Mouse (Mus musculus) fibroblast of lung, adult 2 months (primary cell): ENCODE results near the gene Bhlhe41.

Experiments
- DNase-seq: peaks from one replicate; pipeline ENCODE4 v3.0.0-alpha.2; 2011; ENCODE audit warnings: low read depth

Gene Bhlhe41

DNA sequence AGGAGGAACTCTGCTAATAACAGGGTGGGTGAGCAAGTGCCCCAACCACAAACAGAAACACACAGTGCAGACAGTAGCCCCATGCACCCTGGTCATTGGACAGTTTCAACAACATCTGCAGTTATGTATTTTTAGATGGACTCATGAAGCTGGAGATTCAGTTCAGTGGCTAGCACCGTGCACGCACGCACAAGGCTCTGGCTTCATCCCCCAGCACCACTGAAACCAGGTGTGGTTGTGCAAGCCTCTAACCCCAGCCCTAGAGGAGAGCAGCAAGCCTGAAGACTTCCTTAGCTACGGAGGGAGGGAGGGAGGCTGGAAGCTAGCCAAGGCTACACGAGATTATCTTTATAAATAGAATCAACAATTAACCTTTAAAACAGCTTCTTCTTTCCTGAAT is 19.7 kb downstream of the Bhlhe41 start:
- DNase-seq = no peak

DNA sequence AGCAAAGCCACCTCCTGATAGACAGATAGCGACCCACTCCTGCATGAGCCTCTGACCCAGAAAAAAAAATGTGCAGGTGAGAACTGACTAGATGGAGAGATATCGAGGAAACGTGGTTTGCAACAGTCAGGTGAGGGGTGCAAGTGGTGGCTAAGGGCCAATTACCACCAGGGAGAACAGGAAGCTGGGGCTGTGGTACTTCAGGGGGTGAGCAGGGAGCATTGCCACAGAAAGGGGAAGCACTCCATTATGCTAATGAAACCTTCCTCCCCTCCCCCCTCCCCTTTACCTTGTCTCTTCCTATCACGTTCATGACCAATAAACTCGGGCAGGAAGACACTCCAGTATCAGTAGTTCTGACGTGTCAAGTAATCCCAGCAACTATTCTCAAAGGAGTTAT is 30.0 kb downstream of the Bhlhe41 start:
- no peak for DNase-seq

DNA sequence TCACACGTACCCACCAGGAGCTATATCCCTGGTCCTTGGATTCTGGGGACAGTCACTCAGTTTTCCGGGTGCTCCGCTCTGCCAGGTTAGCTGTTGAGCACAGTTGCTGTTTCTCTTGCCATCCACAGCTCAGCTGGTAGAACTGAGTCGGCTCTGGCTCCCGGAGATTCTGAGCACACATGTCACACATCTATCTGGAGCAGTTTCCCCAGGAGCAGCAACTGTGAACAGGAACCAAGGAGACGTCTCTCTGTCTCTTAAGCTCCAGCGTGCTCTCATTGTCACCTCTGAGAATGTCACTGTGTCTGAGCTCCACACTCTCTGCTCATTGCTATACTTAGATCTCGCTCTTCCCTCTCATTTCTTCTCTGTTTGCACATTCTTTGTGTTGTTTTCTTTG is 32.4 kb downstream of the Bhlhe41 start:
- DNase-seq = no peak

DNA sequence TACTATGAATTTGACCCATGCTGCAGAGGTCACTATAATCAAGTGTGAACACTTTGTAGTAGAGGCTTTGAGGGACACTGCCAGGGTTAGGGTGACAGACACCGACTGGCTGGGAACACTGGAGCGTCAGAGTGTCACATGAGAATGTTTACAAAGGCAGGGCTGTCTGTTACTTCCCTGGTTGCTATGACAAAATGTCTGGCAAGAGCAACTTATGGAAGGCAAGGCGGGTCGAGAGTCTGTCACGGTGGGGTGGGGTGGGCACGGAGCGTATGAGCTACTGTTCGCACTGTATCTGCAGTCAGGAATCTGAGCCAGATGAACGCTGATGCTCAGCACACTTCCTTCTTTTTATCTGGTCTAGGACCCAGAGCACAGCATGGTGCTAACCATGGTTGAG is 34.7 kb downstream of the Bhlhe41 start:
- no peak for DNase-seq

DNA sequence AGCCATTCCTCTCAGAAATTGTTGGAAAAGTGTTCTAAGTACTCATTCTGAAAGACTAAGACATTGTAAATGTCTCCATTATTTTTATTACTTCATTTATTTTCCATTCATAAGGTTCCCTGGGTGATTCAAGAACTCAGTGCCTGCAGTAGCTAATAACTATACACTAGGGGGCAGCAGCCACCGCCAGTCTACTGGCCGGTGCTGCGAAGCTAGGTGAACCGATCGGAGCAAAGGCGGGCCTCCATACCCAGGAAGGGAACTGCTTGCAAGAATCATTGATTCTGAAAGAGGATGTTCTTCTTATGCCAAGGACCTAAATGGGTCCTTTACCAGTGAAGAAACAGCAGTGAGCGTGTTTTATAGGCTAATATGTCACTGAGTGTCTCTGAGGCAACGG is 35.2 kb downstream of the Bhlhe41 start:
- peak; percentile 39 for DNase-seq

DNA sequence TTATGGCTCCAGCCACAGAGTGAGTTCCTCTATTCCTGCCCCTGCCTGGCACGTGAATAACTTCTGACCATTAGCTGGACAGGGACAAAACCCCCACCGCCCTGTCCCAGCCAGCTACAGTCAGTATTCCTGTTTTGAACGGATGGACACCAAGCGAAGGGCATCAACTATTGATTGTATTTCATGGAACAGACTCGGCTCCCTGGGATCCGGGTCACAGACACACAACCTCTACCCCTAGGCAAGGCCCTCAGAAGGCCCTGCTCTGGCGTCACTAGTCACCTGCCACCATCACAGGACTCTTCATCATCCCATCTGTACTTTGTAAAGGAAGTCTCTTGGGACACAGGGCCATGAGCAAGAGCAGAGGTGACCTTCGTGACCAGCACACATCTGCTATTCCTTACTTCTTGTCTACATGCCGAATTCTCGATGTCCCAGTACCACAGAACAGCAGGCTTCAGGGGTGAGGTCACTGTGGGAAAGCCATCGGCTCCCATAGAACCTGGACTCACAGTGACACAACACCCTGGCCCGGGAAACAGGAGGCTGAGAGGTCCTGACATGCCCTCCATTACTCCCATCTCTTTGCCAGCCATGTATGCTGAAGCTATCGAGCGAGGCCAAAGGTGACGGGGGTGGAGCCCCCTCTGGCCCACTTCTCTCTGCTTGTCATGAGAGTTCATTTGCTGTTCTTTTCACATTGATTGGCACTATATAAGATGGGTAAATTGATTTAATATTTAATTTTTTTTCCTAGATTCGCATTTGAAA is 36.1 kb downstream of the Bhlhe41 start:
- DNase-seq = no peak

DNA sequence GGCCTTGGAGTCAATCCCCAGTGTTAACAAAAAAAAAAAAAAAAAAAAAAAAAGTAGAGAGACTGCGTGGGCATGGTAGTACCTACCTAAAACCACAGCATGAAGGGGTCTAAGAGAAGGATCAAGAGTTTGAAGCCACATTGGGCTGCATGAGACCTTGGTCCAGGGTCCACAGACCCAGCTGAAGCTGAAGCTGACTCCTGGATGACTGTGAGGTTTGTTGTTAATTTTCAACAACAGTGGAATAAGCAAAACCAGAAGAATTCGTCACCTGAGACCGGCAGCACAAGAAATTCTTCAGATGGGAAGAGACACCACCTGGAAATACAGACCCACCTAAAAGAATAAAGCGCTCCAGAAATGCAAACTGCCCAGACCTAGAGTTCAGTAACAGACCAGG is 39.1 kb downstream of the Bhlhe41 start:
- no peak for DNase-seq

DNA sequence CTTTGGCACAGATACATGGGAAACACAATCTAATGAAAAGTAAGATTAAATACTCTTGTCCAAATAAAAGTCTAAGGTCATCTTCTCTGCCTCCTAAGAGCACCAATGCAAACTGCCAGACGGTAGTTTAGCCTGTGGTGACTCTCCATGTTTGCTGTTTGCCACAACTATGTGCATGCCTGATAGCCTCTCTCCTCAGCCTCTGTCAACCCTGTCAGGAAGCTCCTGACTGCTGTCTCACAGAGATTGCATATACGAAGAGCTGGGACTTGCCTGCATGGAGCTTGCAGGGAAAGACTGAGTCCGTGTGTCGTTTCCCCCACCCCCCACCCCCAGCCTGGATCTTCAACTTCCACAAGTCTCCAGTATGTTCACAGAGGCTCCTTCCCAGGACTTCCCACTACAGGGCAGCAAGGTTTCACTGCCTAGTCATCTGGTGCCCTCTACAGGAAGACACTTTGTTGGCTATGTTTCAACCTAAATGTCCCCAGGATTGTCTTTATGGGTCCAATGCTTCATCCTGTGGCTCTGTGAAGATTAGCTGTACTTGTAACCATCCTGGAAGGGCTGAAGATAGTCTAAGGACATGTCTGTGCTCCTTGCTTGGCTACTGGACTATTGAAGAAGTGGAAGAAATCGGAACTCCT is 41.6 kb downstream of the Bhlhe41 start:
- DNase-seq = no peak

DNA sequence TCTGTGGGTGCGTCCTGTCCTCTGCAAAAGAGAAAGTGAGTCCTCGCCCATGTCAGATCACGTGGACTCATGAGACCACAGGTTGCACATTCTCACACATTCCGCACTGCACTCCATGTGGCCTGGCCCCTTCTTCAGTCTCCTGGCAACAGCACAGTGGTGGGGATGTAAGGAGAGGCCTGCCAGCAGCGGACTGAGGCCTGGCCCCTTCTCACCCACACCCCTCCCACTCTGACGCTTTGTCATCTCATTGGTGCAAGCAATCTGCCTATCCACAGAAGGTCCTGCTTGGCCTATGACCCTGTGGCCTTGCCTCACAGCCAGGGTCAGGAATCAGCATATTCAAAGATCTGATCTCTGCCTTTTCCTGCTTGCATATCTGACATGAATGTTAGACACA is 42.3 kb downstream of the Bhlhe41 start:
- DNase-seq = no peak

DNA sequence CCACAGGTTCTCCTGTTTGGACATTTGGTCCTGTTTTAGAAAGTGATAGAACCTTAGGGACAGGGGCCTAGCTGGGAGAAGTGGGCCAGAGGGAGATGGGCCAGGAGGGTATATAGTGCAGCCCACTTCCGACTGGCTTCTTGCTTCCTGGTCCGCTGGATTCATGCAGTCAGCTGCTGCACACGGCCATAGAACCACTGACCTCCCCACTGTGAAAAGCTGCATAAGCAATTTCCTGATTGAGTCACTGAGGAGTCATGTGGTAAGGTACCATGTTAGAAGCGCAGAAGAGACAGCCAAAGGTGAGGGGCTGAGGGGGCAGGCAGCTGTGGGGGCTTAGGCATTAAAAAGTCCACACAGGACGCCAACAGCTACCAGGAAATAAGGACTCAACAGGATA is 43.1 kb downstream of the Bhlhe41 start:
- no peak for DNase-seq

DNA sequence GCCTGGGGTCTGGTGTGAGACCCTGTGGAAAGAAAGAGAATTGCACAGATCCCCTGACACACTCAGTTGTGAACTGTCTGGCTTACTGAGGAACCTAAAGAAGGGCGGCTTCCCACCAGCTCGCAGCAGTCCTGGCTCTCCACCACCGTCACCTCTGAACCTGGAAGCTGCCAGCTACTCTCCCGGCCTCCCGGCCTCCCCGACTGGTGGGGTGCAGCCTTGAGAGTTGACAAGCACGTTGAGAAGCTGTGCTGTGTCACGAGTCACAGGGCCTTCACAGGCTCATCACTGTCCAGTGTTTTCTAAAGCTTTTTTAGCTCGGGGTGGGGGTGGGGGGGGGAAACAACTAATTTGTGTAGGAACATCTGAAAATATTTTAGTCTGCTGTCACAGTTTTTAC is 46.2 kb downstream of the Bhlhe41 start:
- no peak for DNase-seq

DNA sequence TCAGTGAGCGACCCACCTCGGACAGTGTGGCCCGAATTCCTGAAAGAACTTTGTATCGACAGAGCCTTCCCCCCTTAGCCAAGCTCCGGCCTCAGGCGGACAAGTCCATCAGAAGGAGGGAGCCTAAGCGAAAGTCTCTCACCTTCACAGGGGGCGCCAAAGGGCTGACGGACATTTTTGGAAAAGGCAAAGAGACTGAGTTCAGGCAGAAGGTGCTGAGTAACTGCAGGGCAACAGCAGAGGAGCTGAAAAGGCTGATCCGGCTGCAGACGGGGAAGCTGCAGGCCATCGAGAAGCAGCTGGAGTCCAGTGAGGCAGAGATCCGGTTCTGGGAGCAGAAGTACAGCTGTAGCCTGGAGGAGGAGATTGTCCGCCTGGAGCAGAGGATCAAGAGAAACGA is 50.2 kb downstream of the Bhlhe41 start:
- DNase-seq = no peak

DNA sequence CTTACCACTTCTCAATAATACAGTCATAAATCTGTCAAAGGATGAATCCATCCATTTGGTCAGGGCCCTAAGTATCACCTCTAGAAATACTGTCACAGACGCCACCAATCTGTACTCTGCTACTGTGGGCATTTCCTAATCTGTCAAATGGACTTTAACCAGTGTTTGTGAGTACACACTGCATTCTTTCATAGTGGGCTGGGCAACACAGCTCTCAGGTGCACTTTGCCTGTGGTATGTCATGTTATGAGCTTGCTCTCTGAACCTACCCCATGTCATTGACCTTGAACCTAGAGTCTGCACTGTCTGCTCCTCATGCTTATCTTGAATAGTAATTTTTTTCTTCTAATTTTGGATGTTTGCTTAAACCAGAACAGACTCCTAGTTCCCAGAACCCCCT is 54.2 kb downstream of the Bhlhe41 start:
- no peak for DNase-seq

DNA sequence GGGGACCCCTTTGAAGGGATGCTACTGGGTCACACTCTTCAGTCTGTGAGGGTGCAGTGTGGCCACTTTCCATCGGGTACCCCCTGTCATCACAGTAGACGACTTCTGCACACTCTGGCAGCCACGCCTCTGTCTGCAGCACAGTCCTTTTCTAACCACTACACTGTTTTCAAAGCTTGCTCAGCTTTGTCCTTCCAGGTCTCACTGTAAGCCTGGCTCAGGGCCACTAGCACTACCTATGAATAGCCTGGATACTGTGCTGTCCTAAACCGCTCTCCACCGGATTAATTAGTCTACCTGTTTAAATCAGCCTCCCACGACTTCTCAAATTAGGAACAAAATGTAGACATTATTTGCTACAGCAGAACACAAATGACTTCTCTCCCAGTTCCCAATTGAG is 55.3 kb downstream of the Bhlhe41 start:
- no peak for DNase-seq

DNA sequence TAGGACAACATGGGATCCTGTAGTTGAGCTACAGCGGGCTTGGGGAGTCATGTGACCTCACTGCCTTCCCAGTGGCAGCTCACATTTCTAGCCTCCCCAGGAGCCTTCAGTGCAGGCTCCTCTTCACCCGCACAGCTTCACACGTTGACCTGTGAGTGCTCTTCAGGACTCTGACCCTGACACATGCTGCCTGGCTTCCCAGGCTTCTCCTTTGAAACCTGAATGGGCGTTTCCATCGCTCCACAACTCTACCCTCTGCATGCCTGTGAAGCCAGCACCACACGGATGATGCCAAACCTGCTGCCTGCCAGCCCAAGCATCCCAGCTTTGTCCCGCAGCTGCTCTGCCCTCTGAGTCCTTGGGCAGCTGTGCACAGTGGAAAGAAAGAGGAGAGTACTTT is 55.8 kb downstream of the Bhlhe41 start:
- DNase-seq = no peak
